Mouse (Mus musculus) neural tube, embryonic 14.5 days (tissue): ENCODE data around the gene 2300002M23Rik. TPM values are rescaled to one million over a fixed set of nuclear protein-coding genes. Genes with fewer than 3 reads are reported as not detected.

Experiments
- ATAC-seq: fragments of 200-750 bp; cut with Nextera tagmentation; 2 replicates; pipeline ENCODE4 v1.8.0; 2017; ENCODE audit warnings: low read depth, mild to moderate bottlenecking, moderate TSS enrichment, moderate library complexity
- H3K27ac ChIP-seq: fragments of 300-500 bp; sonication (generic); 2 replicates; pipeline ENCODE4 v1.5.1; 2014; ENCODE audit warnings: low read depth, mild to moderate bottlenecking, control low read depth, low read length, moderate library complexity, mixed read lengths
- H3K27me3 ChIP-seq: fragments of 300-500 bp; sonication (generic); 2 replicates; pipeline ENCODE4 v1.6.1; 2014; ENCODE audit warnings: low read length; ENCODE audit not compliant: control insufficient read depth, insufficient read depth
- H3K36me3 ChIP-seq: fragments of 300-500 bp; sonication (generic); 2 replicates; pipeline ENCODE4 v1.6.1; 2014; ENCODE audit warnings: low read length, mixed read lengths; ENCODE audit not compliant: control insufficient read depth, insufficient read depth
- H3K4me1 ChIP-seq: fragments of 300-500 bp; sonication (generic); 2 replicates; pipeline ENCODE4 v1.6.1; 2014; ENCODE audit warnings: low read length; ENCODE audit not compliant: control insufficient read depth, insufficient read depth
- H3K4me2 ChIP-seq: fragments of 300-500 bp; sonication (generic); 2 replicates; pipeline ENCODE4 v1.6.1; 2014; ENCODE audit warnings: mild to moderate bottlenecking, low read depth, low read length, control low read depth
- H3K4me3 ChIP-seq: fragments of 300-500 bp; sonication (generic); 2 replicates; pipeline ENCODE4 v1.5.1; 2014; ENCODE audit warnings: low read depth, low read length, control low read depth, mixed read lengths
- H3K9ac ChIP-seq: fragments of 300-500 bp; sonication (generic); replicated peaks from 2 replicates; pipeline ENCODE4 v1.6.1; 2014; ENCODE audit warnings: low read depth, mild to moderate bottlenecking, control low read depth, low read length, mixed read lengths
- H3K9me3 ChIP-seq: fragments of 300-500 bp; sonication (generic); 2 replicates; pipeline ENCODE4 v1.6.1; 2016; ENCODE audit warnings: low read length; ENCODE audit not compliant: control insufficient read depth
- WGBS: fragments of 180-500 bp; shearing (Covaris S2); extraction: QIAGEN DNeasy Blood & Tissue Kit; methylation state at CpG from one replicate; pipeline ENCODE4 v1.1.7; 2014; 5-methylcytosine and 5-hydroxymethylcytosine counted together
- polyA plus RNA-seq: library from polyadenylated mRNA; unstranded; fragments of >200 nt; fragmentation: Nextera tagmentation; extraction: Ambion mirVana; gene quantifications from 2 replicates; pipeline ENCODE4 v1.2.1, GENCODE M21; 2014

2300002M23Rik gene
- polyA plus RNA-seq, 1 experiment from 2014 or later: not detected

DNA sequence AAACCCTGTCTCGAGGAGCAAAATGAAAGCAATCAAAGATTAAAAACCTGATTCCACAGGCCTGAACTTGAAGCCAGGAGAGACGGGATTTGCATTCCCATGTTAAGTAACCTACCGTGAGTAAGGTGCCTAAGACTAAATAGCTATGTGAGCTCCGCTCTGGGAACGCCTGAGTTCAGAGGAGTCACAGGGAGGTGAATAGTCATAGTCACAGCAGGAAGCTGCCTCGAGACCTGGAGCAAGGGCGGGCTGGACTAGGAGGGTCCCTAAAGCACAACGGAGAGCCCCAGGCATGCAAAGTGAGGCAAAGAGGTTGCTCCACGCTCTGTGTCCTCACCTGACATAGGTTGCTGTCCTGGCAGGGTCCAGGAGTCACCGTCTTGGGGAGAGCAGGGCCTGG lies 27.7 kb upstream of the 2300002M23Rik start:
- Histone ChIP-seq H3K4me1 (peaks cover 4% of the 10 kb centered on the region; the same call in 1 of the 2 replicates), H3K27ac (no peak overlapping the region), H3K4me3 (no peak overlapping the region), H3K4me2 (no peak overlapping the region), H3K27me3 (no peaks in the 10 kb centered on the region), H3K9me3 (no peaks in the 10 kb centered on the region), H3K9ac (no peak overlapping the region), H3K36me3 (no peaks in the 10 kb centered on the region)
- ATAC-seq: no peak
- 53% methylated on average over 10 of the region's 10 CpGs for WGBS

- no peaks in the 10 kb centered on the region for H3K9me3 ChIP-seq
- H3K27me3 ChIP-seq: no peaks in the 10 kb centered on the region
- H3K4me2 ChIP-seq: 0 out of 2 replicates have a peak overlapping the region, but pooled peaks have one; percentile 6
- no peak overlapping the region for H3K4me3 ChIP-seq
- H3K27ac ChIP-seq: no peak overlapping the region
- H3K4me1 ChIP-seq: peaks cover 7% of the 10 kb centered on the region; the same call in 1 of the 2 replicates
- H3K36me3 ChIP-seq: no peaks in the 10 kb centered on the region
- ATAC-seq: no peak
- 79% methylated on average over 15 of the region's 15 CpGs for WGBS
- no peak overlapping the region for H3K9ac ChIP-seq
These were observed 24.4 kb upstream of the 2300002M23Rik start for GRCm38 (mm10) chr17:35542761-35543411.

DNA sequence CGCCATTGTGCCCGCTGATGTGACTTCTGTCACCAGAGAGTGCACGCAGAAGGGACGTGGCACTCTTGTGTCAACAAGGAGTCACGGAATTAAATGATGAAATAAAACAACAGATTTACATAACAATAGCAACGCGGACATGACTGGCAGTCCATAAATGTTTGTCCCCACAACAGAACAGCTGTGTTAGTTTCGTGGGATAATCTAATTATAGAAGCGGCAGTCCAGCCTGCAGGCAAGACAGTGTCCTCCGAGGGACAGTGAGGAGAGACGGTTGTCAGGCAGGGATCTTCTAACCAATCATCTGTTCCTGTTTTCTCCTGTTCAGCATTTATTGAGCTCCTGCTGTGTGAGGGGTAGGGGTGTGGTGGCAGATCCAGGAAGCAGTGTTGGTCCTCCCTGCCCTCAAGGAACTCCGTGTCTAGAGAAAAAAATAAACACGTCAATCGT lies 23.8 kb upstream of the 2300002M23Rik start:
- H3K9ac ChIP-seq: no peak overlapping the region
- H3K4me3 ChIP-seq: no peak overlapping the region
- 15% methylated on average over 14 of the region's 14 CpGs for WGBS

DNA sequence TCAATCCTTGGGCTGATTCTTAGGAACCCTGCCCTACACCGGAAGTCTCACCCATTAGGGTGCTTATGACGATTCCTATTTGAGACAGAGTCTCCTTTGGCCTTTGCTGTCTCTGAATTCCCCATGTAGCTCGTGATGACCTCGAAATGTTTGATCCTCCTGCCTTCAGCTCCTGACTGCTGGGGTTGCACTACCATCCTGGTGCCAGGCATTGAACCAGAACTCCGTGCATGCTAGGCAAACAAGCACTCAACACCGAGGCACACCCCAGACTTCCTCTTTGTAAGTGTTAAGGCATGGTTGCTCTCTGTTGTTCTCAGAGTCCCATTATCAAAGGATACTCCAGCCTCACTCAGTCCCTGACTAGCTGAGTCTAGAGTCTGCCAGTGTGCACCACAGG lies 23.2 kb upstream of the 2300002M23Rik start:
- no peaks in the 10 kb centered on the region for H3K27me3 ChIP-seq
- H3K4me3 ChIP-seq: no peak overlapping the region
- no peak overlapping the region for H3K27ac ChIP-seq
- no peak for ATAC-seq
- H3K4me1 ChIP-seq: peaks cover 7% of the 10 kb centered on the region; the same call in 1 of the 2 replicates
- no peaks in the 10 kb centered on the region for H3K36me3 ChIP-seq
- 83% methylated on average over 6 of the region's 6 CpGs for WGBS
- no peak overlapping the region for H3K9ac ChIP-seq
- H3K4me2 ChIP-seq: no peak overlapping the region
- no peaks in the 10 kb centered on the region for H3K9me3 ChIP-seq

More for the DNA sequence above, 23.8 kb upstream of the 2300002M23Rik start:
- Histone ChIP-seq H3K9me3 (no peaks in the 10 kb centered on the region), H3K27me3 (no peaks in the 10 kb centered on the region), H3K4me1 (peaks cover 7% of the 10 kb centered on the region; the same call in 1 of the 2 replicates), H3K27ac (no peak overlapping the region), H3K4me2 (0 out of 2 replicates have a peak overlapping the region, but pooled peaks have one; percentile 6), H3K36me3 (no peaks in the 10 kb centered on the region)
- ATAC-seq: peak; percentile 28; the same call in 1 of the 2 replicates

DNA sequence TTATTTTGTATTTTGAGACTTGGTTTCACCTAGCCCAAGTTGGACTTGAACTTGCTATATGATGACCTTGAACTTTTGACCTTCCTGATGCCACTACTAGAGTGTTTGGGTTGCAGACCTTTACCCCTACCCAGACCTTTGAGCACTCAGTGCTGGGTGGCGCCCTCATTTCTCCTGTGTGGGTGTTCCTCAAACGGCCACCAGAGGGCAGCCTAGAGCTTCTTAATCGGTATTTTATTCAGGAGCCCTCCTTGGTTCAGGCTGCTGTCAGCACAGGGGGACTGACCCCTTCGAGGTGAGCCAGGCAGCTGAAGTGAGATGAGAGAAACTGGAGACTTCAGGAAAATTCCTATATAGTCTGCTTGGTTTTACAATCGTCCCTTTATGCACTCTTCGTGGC lies 22.6 kb upstream of the 2300002M23Rik start:
- Histone ChIP-seq H3K36me3 (no peaks in the 10 kb centered on the region), H3K27ac (no peak overlapping the region), H3K9me3 (no peaks in the 10 kb centered on the region), H3K4me1 (peaks cover 7% of the 10 kb centered on the region; the same call in 1 of the 2 replicates), H3K4me3 (no peak overlapping the region), H3K9ac (no peak overlapping the region), H3K27me3 (no peaks in the 10 kb centered on the region), H3K4me2 (no peak overlapping the region)
- 26% methylated on average over 6 of the region's 6 CpGs for WGBS
- peak; percentile 47; the same call in 1 of the 2 replicates for ATAC-seq

- WGBS: 65% methylated on average over 2 of the region's 2 CpGs
- Histone ChIP-seq H3K27ac (no peak overlapping the region), H3K9ac (no peak overlapping the region), H3K4me3 (no peak overlapping the region), H3K4me2 (no peak overlapping the region), H3K27me3 (no peaks in the 10 kb centered on the region), H3K36me3 (no peaks in the 10 kb centered on the region), H3K4me1 (peaks cover 7% of the 10 kb centered on the region; the same call in 1 of the 2 replicates), H3K9me3 (no peaks in the 10 kb centered on the region)
- no peak for ATAC-seq
These were observed 19.8 kb upstream of the 2300002M23Rik start for GRCm38 (mm10) chr17:35547465-35547864.

- Histone ChIP-seq H3K36me3 (no peaks in the 10 kb centered on the region), H3K4me2 (no peak overlapping the region), H3K27ac (no peak overlapping the region), H3K4me1 (0 out of 2 replicates have a peak, but pooled peaks cover 3% of the 10 kb centered on the region), H3K27me3 (no peaks in the 10 kb centered on the region), H3K9me3 (no peaks in the 10 kb centered on the region), H3K4me3 (no peak overlapping the region), H3K9ac (no peak overlapping the region)
- no peak for ATAC-seq
- WGBS: 20% methylated on average over 5 of the region's 5 CpGs
These were observed 18.6 kb upstream of the 2300002M23Rik start for GRCm38 (mm10) chr17:35548636-35549035.

GRCm38 (mm10) chr17:35549437-35550142 lies 17.7 kb upstream of the 2300002M23Rik start:
- no peak for ATAC-seq
- H3K9me3 ChIP-seq: no peaks in the 10 kb centered on the region
- no peak overlapping the region for H3K4me3 ChIP-seq
- H3K4me2 ChIP-seq: no peak overlapping the region
- WGBS: 59% methylated on average over 15 of the region's 15 CpGs
- H3K27ac ChIP-seq: no peak overlapping the region
- H3K27me3 ChIP-seq: no peaks in the 10 kb centered on the region
- no peaks in the 10 kb centered on the region for H3K36me3 ChIP-seq
- no peak overlapping the region for H3K9ac ChIP-seq
- H3K4me1 ChIP-seq: 0 out of 2 replicates have a peak, but pooled peaks cover 3% of the 10 kb centered on the region

- H3K27ac ChIP-seq: no peak overlapping the region
- H3K4me3 ChIP-seq: no peak overlapping the region
- H3K9me3 ChIP-seq: no peaks in the 10 kb centered on the region
- WGBS: 93% methylated on average over 4 of the region's 4 CpGs
- ATAC-seq: no peak
- no peak overlapping the region for H3K9ac ChIP-seq
- H3K4me2 ChIP-seq: no peak overlapping the region
- no peaks in the 10 kb centered on the region for H3K27me3 ChIP-seq
- no peaks in the 10 kb centered on the region for H3K36me3 ChIP-seq
- 0 out of 2 replicates have a peak, but pooled peaks cover 3% of the 10 kb centered on the region for H3K4me1 ChIP-seq
These were observed 17.1 kb upstream of the 2300002M23Rik start for GRCm38 (mm10) chr17:35550143-35550494.
